Mouse (Mus musculus): ENCODE measurements at regions not wholly inside any gene's neighbourhood (a gene's known extent, or its start where the extent isn't known, plus 50 kb on each side); places are given as distances from the start of the nearest gene placed in this dataset.

GRCm38 (mm10) chr7:69810873-69811272 lies 555.7 kb downstream of the Nr2f2 start:
- no peak overlapping the region for H3K27ac ChIP-seq (ENCODE audit: insufficient read depth, low read depth, low read length)
- no peak overlapping the region for H3K4me3 ChIP-seq (ENCODE audit: insufficient read depth, low read depth, low read length)
- WGBS = 19% methylated on average over 5 of the region's 5 CpGs
- TF ChIP-seq POLR2A (IDR thresholded peaks at IDR 0.05; ENCODE audit: insufficient read depth, low read depth, low read length) = no peak
- no peak for TF ChIP-seq CTCF (IDR thresholded peaks at IDR 0.05; ENCODE audit: insufficient read depth, low read depth, low read length)
- peaks cover 3% of the 10 kb centered on the region; the same call in 1 of the 2 replicates for H3K4me1 ChIP-seq (ENCODE audit: control insufficient read depth, insufficient read depth, low read length)

DNA sequence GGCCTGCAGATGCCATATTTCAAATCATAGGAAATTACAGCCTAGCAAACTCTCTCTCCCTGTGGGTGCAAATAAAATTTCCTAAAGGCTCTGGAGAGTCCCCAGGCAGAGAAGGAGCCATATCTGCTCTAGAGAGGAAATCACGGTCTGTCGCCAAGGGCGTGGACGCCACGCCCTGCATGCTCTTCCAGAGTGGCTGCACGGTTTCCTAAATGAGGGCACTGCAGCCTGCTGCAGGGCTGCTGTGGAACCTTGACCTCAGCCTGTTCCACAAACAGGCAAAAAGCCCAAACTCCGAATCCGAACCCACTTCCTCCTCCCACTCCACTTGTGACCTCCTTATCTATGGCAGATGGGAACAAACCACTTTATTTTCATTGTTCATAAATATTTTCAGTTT lies 559.3 kb downstream of the Nr2f2 start:
- TF ChIP-seq CTCF (IDR thresholded peaks at IDR 0.05; ENCODE audit: insufficient read depth, low read depth, low read length) (no peak), POLR2A (IDR thresholded peaks at IDR 0.05; ENCODE audit: insufficient read depth, low read depth, low read length) (no peak)
- Histone ChIP-seq H3K4me3 (ENCODE audit: insufficient read depth, low read depth, low read length) (no peak overlapping the region), H3K4me1 (ENCODE audit: control insufficient read depth, insufficient read depth, low read length) (peaks cover 3% of the 10 kb centered on the region; the same call in 1 of the 2 replicates), H3K27ac (ENCODE audit: insufficient read depth, low read depth, low read length) (no peak overlapping the region)
- WGBS = 58% methylated on average over 8 of the region's 8 CpGs

DNA sequence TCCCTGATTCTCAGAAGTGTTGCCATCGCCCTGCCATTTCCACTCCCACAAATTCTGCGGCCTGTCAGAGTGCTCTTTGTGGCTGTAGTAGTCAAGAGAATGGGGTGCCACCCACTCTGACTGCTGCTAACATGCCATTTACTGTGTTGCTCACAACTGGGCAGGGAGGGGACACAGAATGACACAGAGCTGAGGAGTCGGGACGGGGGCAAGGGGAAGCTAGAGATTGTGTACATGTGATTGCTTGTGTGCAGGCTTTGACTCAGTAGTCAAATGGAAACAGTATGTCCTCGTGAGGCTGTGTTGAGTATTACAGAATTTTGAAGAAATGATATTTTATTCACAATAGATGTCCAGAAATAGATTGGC lies 595.6 kb downstream of the Nr2f2 start:
- no peaks in the 10 kb centered on the region for H3K4me1 ChIP-seq (ENCODE audit: control insufficient read depth, insufficient read depth, low read length)
- WGBS = 65% methylated on average over 5 of the region's 5 CpGs
- H3K27ac ChIP-seq (ENCODE audit: insufficient read depth, low read depth, low read length) = no peak overlapping the region
- TF ChIP-seq POLR2A (IDR thresholded peaks at IDR 0.05; ENCODE audit: insufficient read depth, low read depth, low read length) = no peak
- no peak for TF ChIP-seq CTCF (IDR thresholded peaks at IDR 0.05; ENCODE audit: insufficient read depth, low read depth, low read length)
- no peak overlapping the region for H3K4me3 ChIP-seq (ENCODE audit: insufficient read depth, low read depth, low read length)

DNA sequence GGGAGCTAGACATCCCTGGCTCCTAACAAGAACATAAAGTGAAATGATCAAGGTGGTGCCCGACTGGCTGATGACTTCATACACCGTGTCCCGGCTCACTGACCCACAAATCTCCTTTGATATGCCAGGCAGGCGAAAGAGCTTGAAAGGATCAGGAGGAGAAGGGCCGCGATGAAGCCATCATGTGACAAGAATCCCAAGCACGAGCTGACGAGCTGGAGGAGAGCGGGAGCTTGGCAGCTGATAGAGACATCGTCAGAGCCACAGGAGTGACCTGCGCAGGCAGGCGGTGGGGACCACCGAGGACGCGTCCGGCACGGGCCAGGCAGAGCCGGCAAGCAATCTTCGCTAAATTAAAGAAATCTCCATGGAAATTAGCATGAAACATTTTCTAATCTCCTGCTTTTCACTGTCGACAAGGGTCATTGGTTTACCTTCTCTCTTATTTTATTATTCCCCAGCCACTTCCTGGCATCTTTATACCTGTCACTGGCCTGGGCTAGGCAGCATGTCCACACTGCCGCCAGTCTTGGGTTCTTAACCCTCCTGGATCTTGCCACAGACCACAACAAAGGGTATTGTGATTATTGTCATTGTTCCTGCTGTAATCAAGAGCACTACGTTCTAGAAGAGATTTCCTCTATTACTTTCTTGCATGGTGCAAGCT lies 596.1 kb downstream of the Nr2f2 start:
- no peak overlapping the region for H3K27ac ChIP-seq (ENCODE audit: insufficient read depth, low read depth, low read length)
- WGBS = 62% methylated on average over 22 of the region's 22 CpGs
- no peaks in the 10 kb centered on the region for H3K4me1 ChIP-seq (ENCODE audit: control insufficient read depth, insufficient read depth, low read length)
- no peak overlapping the region for H3K4me3 ChIP-seq (ENCODE audit: insufficient read depth, low read depth, low read length)
- TF ChIP-seq CTCF (IDR thresholded peaks at IDR 0.05; ENCODE audit: insufficient read depth, low read depth, low read length) = no peak
- TF ChIP-seq POLR2A (IDR thresholded peaks at IDR 0.05; ENCODE audit: insufficient read depth, low read depth, low read length) = no peak

- Histone ChIP-seq H3K27ac (ENCODE audit: insufficient read depth, low read depth, low read length) (no peak overlapping the region), H3K4me1 (ENCODE audit: control insufficient read depth, insufficient read depth, low read length) (no peaks in the 10 kb centered on the region), H3K4me3 (ENCODE audit: insufficient read depth, low read depth, low read length) (no peak overlapping the region)
- no peak for TF ChIP-seq POLR2A (IDR thresholded peaks at IDR 0.05; ENCODE audit: insufficient read depth, low read depth, low read length)
- TF ChIP-seq CTCF (IDR thresholded peaks at IDR 0.05; ENCODE audit: insufficient read depth, low read depth, low read length) = no peak
- 74% methylated on average over 4 of the region's 4 CpGs for WGBS
These were observed 600.1 kb downstream of the Nr2f2 start for GRCm38 (mm10) chr7:69766451-69766850.

GRCm38 (mm10) chr7:69740495-69740894 lies 626.0 kb downstream of the Nr2f2 start:
- H3K27ac ChIP-seq (ENCODE audit: insufficient read depth, low read depth, low read length) = no peak overlapping the region
- no peaks in the 10 kb centered on the region for H3K4me1 ChIP-seq (ENCODE audit: control insufficient read depth, insufficient read depth, low read length)
- no peak overlapping the region for H3K4me3 ChIP-seq (ENCODE audit: insufficient read depth, low read depth, low read length)
- TF ChIP-seq POLR2A (IDR thresholded peaks at IDR 0.05; ENCODE audit: insufficient read depth, low read depth, low read length) (no peak), CTCF (IDR thresholded peaks at IDR 0.05; ENCODE audit: insufficient read depth, low read depth, low read length) (no peak)
- 76% methylated on average over 6 of the region's 6 CpGs for WGBS

- WGBS = 81% methylated on average over 7 of the region's 7 CpGs
- Histone ChIP-seq H3K4me1 (ENCODE audit: control insufficient read depth, insufficient read depth, low read length) (no peaks in the 10 kb centered on the region), H3K27ac (ENCODE audit: insufficient read depth, low read depth, low read length) (no peak overlapping the region), H3K4me3 (ENCODE audit: insufficient read depth, low read depth, low read length) (no peak overlapping the region)
- TF ChIP-seq CTCF (IDR thresholded peaks at IDR 0.05; ENCODE audit: insufficient read depth, low read depth, low read length) (no peak), POLR2A (IDR thresholded peaks at IDR 0.05; ENCODE audit: insufficient read depth, low read depth, low read length) (no peak)
These were observed 627.5 kb downstream of the Nr2f2 start for GRCm38 (mm10) chr7:69738998-69739397.

DNA sequence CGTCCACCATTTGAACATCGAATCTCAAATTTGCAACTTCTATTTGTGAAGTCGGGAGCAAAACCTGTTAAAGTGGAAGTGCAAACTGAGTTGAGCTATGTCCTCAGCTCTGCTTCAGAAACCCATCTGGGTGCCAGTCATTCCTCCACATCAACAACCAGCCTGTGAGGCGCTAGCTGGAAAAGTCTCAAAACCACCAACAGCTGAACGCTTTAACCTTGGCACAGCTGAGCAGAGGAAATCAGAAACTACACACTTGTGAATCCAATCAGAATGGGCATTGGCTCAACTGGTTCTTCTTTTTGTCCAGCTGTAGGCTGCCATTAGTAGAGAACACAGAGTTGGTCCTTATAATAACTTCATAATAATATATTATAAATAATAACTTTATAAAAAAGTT lies 651.5 kb downstream of the Nr2f2 start:
- no peaks in the 10 kb centered on the region for H3K4me1 ChIP-seq (ENCODE audit: control insufficient read depth, insufficient read depth, low read length)
- WGBS = 55% methylated on average over 5 of the region's 5 CpGs
- TF ChIP-seq POLR2A (IDR thresholded peaks at IDR 0.05; ENCODE audit: insufficient read depth, low read depth, low read length) (no peak), CTCF (IDR thresholded peaks at IDR 0.05; ENCODE audit: insufficient read depth, low read depth, low read length) (no peak)
- no peak overlapping the region for H3K4me3 ChIP-seq (ENCODE audit: insufficient read depth, low read depth, low read length)
- H3K27ac ChIP-seq (ENCODE audit: insufficient read depth, low read depth, low read length) = no peak overlapping the region

DNA sequence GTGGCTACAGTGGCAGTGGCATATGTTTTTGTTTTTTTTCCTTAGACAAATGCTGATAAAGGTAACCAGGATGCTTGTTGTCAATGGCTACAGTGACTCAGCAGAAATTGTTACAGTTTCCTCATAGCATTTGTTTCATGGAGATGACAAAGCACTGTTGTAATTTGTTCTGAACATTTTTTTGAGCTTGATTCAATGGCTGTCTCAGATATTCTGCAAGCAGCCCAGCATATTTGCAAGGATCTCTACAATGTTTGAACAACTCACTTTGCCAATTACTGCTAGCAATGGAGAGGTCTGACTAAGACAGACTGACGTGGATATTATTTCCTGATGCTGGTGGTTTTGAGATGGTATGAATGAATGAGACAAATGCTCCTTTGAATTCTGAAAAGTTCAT lies 696.3 kb downstream of the Nr2f2 start:
- Histone ChIP-seq H3K27ac (ENCODE audit: insufficient read depth, low read depth, low read length) (no peak overlapping the region), H3K4me3 (ENCODE audit: insufficient read depth, low read depth, low read length) (no peak overlapping the region), H3K4me1 (ENCODE audit: control insufficient read depth, insufficient read depth, low read length) (no peaks in the 10 kb centered on the region)
- 70% methylated on average over 1 of the region's 1 CpGs for WGBS
- TF ChIP-seq CTCF (IDR thresholded peaks at IDR 0.05; ENCODE audit: insufficient read depth, low read depth, low read length) (no peak), POLR2A (IDR thresholded peaks at IDR 0.05; ENCODE audit: insufficient read depth, low read depth, low read length) (no peak)

DNA sequence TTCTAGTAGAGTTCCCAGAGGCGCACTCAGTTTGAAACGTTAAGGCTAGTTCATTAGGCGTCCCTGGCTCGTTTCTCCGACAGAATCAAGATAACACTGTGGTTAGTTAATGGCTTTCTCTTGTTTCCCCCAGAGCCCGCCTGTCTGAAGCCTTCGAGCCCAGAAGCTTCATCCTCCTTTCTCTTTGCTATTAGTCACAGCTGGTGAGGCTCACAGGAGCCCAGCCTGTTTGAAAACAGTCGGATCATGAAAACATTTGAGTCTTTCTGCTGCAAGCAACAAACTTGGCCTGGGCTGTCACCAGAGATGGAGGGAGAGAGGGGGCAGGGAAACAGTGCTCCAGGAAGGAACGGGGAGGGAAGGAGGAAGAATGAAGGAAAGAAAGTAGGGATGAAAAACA lies 711.0 kb downstream of the Nr2f2 start:
- H3K27ac ChIP-seq (ENCODE audit: insufficient read depth, low read depth, low read length) = no peak overlapping the region
- WGBS = 16% methylated on average over 9 of the region's 9 CpGs
- TF ChIP-seq CTCF (IDR thresholded peaks at IDR 0.05; ENCODE audit: insufficient read depth, low read depth, low read length) (no peak), POLR2A (IDR thresholded peaks at IDR 0.05; ENCODE audit: insufficient read depth, low read depth, low read length) (no peak)
- no peaks in the 10 kb centered on the region for H3K4me1 ChIP-seq (ENCODE audit: control insufficient read depth, insufficient read depth, low read length)
- H3K4me3 ChIP-seq (ENCODE audit: insufficient read depth, low read depth, low read length) = no peak overlapping the region
